Mouse (Mus musculus) right cerebral cortex, postnatal 14 days (tissue): ENCODE data around the gene Pofut2.
"Not testable (repeated sequence)": the region's sequence is repeated elsewhere in the genome, so short reads cannot be mapped to it uniquely, and the experiment has no call there.

Experiments used
- DNase-seq: peaks from one replicate; pipeline ENCODE4 v3.0.0; 2022

Pofut2 gene

GRCm38 (mm10) chr10:77272980-77273730, 14.1 kb downstream of the Pofut2 start:
- DNase-seq = no peak

- DNase-seq = no peak
These were observed 14.8 kb downstream of the Pofut2 start for GRCm38 (mm10) chr10:77273798-77274197.

- not testable (repeated sequence) for DNase-seq
These were observed 23.1 kb downstream of the Pofut2 start for GRCm38 (mm10) chr10:77282085-77282484.

GRCm38 (mm10) chr10:77282822-77283221, 23.8 kb downstream of the Pofut2 start:
- peak; percentile 75 for DNase-seq

GRCm38 (mm10) chr10:77284832-77285231, 25.8 kb downstream of the Pofut2 start:
- no peak for DNase-seq

GRCm38 (mm10) chr10:77287626-77288025, 28.6 kb downstream of the Pofut2 start:
- DNase-seq = no peak

GRCm38 (mm10) chr10:77288639-77289195, 29.7 kb downstream of the Pofut2 start:
- no peak for DNase-seq

- no peak for DNase-seq
These were observed 30.5 kb downstream of the Pofut2 start for GRCm38 (mm10) chr10:77289559-77289958.

GRCm38 (mm10) chr10:77290624-77291366, 31.8 kb downstream of the Pofut2 start:
- DNase-seq = no peak

GRCm38 (mm10) chr10:77294691-77295090, 35.7 kb downstream of the Pofut2 start:
- DNase-seq = peak; percentile 27

- DNase-seq = no peak
These were observed 39.6 kb downstream of the Pofut2 start for GRCm38 (mm10) chr10:77298621-77299020.

- DNase-seq = no peak
These were observed 40.2 kb downstream of the Pofut2 start for GRCm38 (mm10) chr10:77299194-77299593.

- DNase-seq = no peak
These were observed 41.4 kb downstream of the Pofut2 start for GRCm38 (mm10) chr10:77300237-77300933.

GRCm38 (mm10) chr10:77300934-77301297, 41.9 kb downstream of the Pofut2 start:
- DNase-seq = no peak

- no peak for DNase-seq
These were observed 45.3 kb downstream of the Pofut2 start for GRCm38 (mm10) chr10:77304362-77304761.

- DNase-seq = no peak
These were observed 46.0 kb downstream of the Pofut2 start for GRCm38 (mm10) chr10:77304840-77305533.

GRCm38 (mm10) chr10:77305766-77306165, 46.7 kb downstream of the Pofut2 start:
- no peak for DNase-seq

- no peak for DNase-seq
These were observed 50.0 kb downstream of the Pofut2 start for GRCm38 (mm10) chr10:77308978-77309377.

GRCm38 (mm10) chr10:77314711-77315266, 55.8 kb downstream of the Pofut2 start:
- DNase-seq = no peak

GRCm38 (mm10) chr10:77315682-77316081, 56.7 kb downstream of the Pofut2 start:
- DNase-seq = no peak
